Mouse (Mus musculus) E14TG2a.4 (cell line): ENCODE measurements around the gene Abcg5.

ENCODE experiments used
- CTCF ChIP-seq: conservative IDR thresholded peaks from 2 replicates; pipeline ENCODE4 v1.5.1; 2014; ENCODE audit warnings: low read length
- NANOG ChIP-seq: IDR thresholded peaks from 2 replicates; pipeline ENCODE4 v1.6.1; 2014; ENCODE audit warnings: borderline replicate concordance, low read length, mixed read lengths
- POU5F1 ChIP-seq: IDR thresholded peaks from 2 replicates; pipeline ENCODE4 v1.6.1; 2014; ENCODE audit warnings: low read length, borderline replicate concordance

DNA sequence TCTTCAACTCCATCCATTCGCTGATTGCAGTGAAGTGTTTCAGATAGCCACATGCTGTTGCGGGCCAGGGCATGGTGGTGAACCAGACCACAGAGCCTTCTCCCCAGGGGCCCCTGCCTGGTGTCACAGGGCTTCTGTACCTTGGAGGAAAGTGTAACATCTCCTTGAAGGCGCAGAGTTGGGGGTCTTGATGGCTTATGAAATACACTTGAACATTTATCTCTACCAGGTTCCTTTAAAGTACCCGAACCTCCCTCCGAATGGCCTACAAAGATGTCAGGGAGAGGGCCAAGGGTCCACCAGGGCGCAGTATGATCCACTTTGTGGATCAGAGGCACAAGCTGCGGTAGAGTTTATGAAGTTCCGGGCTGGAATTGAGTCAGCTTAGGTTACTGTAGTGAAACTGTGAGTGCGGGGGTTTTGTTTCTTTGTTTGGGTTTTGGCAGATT is 55.9 kb downstream of the Abcg5 start:
- TF ChIP-seq CTCF (no peak), POU5F1 (no peak), NANOG (no peak)
